Mouse (Mus musculus): ENCODE results near the gene Shbg.
A peak's percentile ranks its signal among the peaks of the same experiment; 100 is the strongest.
"Not testable (repeated sequence)": the region's sequence is repeated elsewhere in the genome, so short reads cannot be mapped to it uniquely, and the experiment has no call there.

Shbg gene

GRCm38 (mm10) chr11:69632284-69633089, 14.8 kb upstream of the Shbg start, which contains the start of gene Fxr2:
Gene Fxr2, plus strand, starts transcription at chr11:69632990.
- DNase-seq (ENCODE audit: low read depth, low spot score) = peak; percentile 100

- DNase-seq (ENCODE audit: low read depth, low spot score) = peak; percentile 68
Observed at GRCm38 (mm10) chr11:69629802-69630201, 12.1 kb upstream of the Shbg start.

GRCm38 (mm10) chr11:69628286-69628685, 10.6 kb upstream of the Shbg start:
- peak; percentile 93 for DNase-seq (ENCODE audit: low read depth, low spot score)

GRCm38 (mm10) chr11:69624339-69624738, 6.6 kb upstream of the Shbg start:
- not testable (repeated sequence) for DNase-seq (ENCODE audit: low read depth, low spot score)

- no peak for DNase-seq (ENCODE audit: low read depth, low spot score)
Observed at GRCm38 (mm10) chr11:69623006-69623405, 5.3 kb upstream of the Shbg start.

- DNase-seq (ENCODE audit: low read depth, low spot score) = no peak
Observed at GRCm38 (mm10) chr11:69622406-69622805, 4.7 kb upstream of the Shbg start.

- DNase-seq (ENCODE audit: low read depth, low spot score) = peak; percentile 75
Observed at GRCm38 (mm10) chr11:69621571-69622268, 4.0 kb upstream of the Shbg start, which contains the start of gene Sat2. Gene Sat2, plus strand, starts transcription at chr11:69622024.

- DNase-seq (ENCODE audit: low read depth, low spot score) = no peak
Observed at GRCm38 (mm10) chr11:69620394-69621081, 2.8 kb upstream of the Shbg start.

GRCm38 (mm10) chr11:69616781-69617180, 924 bp downstream of the Shbg start:
- no peak for DNase-seq (ENCODE audit: low read depth, low spot score)

GRCm38 (mm10) chr11:69614257-69614588, 3.5 kb downstream of the Shbg start:
- not testable (repeated sequence) for DNase-seq (ENCODE audit: low read depth, low spot score)

- DNase-seq (ENCODE audit: low read depth, low spot score) = peak; percentile 92
Observed at GRCm38 (mm10) chr11:69613553-69614256, 4.0 kb downstream of the Shbg start.

GRCm38 (mm10) chr11:69610899-69611298, 6.8 kb downstream of the Shbg start:
- DNase-seq (ENCODE audit: low read depth, low spot score) = no peak

- no peak for DNase-seq (ENCODE audit: low read depth, low spot score)
Observed at GRCm38 (mm10) chr11:69609416-69609815, 8.3 kb downstream of the Shbg start.

- no peak for DNase-seq (ENCODE audit: low read depth, low spot score)
Observed at GRCm38 (mm10) chr11:69608525-69608924, 9.2 kb downstream of the Shbg start.

- DNase-seq (ENCODE audit: low read depth, low spot score) = no peak
Observed at GRCm38 (mm10) chr11:69606832-69607231, 10.9 kb downstream of the Shbg start.

- no peak for DNase-seq (ENCODE audit: low read depth, low spot score)
Observed at GRCm38 (mm10) chr11:69606491-69606795, 11.3 kb downstream of the Shbg start.

- no peak for DNase-seq (ENCODE audit: low read depth, low spot score)
Observed at GRCm38 (mm10) chr11:69605726-69606490, 11.8 kb downstream of the Shbg start, which contains the start of gene Atp1b2. Gene Atp1b2, minus strand, starts transcription at chr11:69605942.

GRCm38 (mm10) chr11:69604795-69605664, 12.7 kb downstream of the Shbg start:
- DNase-seq (ENCODE audit: low read depth, low spot score) = no peak

GRCm38 (mm10) chr11:69604347-69604746, 13.4 kb downstream of the Shbg start:
- no peak for DNase-seq (ENCODE audit: low read depth, low spot score)

- DNase-seq (ENCODE audit: low read depth, low spot score) = no peak
Observed at GRCm38 (mm10) chr11:69603516-69603915, 14.2 kb downstream of the Shbg start.
